ENCODE assay signal across 8 mouse cellular contexts in genomic region chr6:99803983-99804904, GRCm38 (mm10).
DNase-seq lines count a peak whose midpoint lies in the region; ATAC-seq and TF ChIP-seq lines count a peak whose summit lies in the region.

No protein-coding gene starts in this region.

- no peaks in the 10 kb centered on the region for H3K4me1 ChIP-seq in hindbrain, postnatal 0 days (ENCODE audit: insufficient read depth, low read length)
- peaks cover 19% of the 10 kb centered on the region for H3K4me1 ChIP-seq in megakaryocyte, embryonic 14.5 days

- ATAC-seq in hindbrain, postnatal 0 days: peak; percentile 86

- 21% methylated on average over 25 of the region's 25 CpGs for WGBS in hindbrain, postnatal 0 days

- H3K27me3 ChIP-seq in hindbrain, postnatal 0 days (ENCODE audit: insufficient read depth, low read length): no peaks in the 10 kb centered on the region
- peaks cover 9% of the 10 kb centered on the region for H3K27me3 ChIP-seq in megakaryocyte, embryonic 14.5 days (replicated peaks)

- H3K36me3 ChIP-seq in hindbrain, postnatal 0 days (ENCODE audit: insufficient read depth, low read length): no peaks in the 10 kb centered on the region
- no peaks in the 10 kb centered on the region for H3K36me3 ChIP-seq in megakaryocyte, embryonic 14.5 days (replicated peaks; ENCODE audit: low read length)

- H3K4me3 ChIP-seq in gastrocnemius, adult 2 months: no peak overlapping the region
- H3K4me3 ChIP-seq in hindbrain, postnatal 0 days (ENCODE audit: low read length): peak overlapping the region; percentile 17; the same call in 1 of the 2 replicates
- peak overlapping the region; percentile 77 for H3K4me3 ChIP-seq in megakaryocyte, embryonic 14.5 days (replicated peaks)

- peak overlapping the region; percentile 49 for H3K4me2 ChIP-seq in hindbrain, postnatal 0 days (ENCODE audit: low read depth, low read length)

- H3K9ac ChIP-seq in hindbrain, postnatal 0 days (replicated peaks; ENCODE audit: low read length): 0 out of 2 replicates have a peak overlapping the region, but pooled peaks have one; percentile 30

- intact Hi-C loops in gastrocnemius, adult 2 months (cut with DNase I): loop anchor here (5.0 to 10.0 kb wide), 3 partner anchors 731 to 841 kb away; no protein-coding TSS in a partner anchor

- no peaks in the 10 kb centered on the region for H3K9me3 ChIP-seq in hindbrain, postnatal 0 days (ENCODE audit: low read length)
- H3K9me3 ChIP-seq in megakaryocyte, embryonic 14.5 days: peaks cover 11% of the 10 kb centered on the region

- DNase-seq in WW6 (ENCODE audit: low read depth, low spot score): peak; percentile 70
- peak; percentile 97 to 99 for DNase-seq in cerebellum, postnatal 4 days (ENCODE audit: low spot score in 2 of 2)
- DNase-seq in gastrocnemius, adult 2 months: peak; percentile 87
- DNase-seq in hindbrain, postnatal 0 days (ENCODE audit: low spot score): peak; percentile 94
- peak; percentile 91 to 98 for DNase-seq in left cerebral cortex, adult 18-20 months (ENCODE audit: low spot score in 2 of 2)
- DNase-seq in right cerebral cortex, postnatal 14 days: peak; percentile 94
- DNase-seq in urinary bladder, postnatal 36 days (ENCODE audit: low spot score in 2 of 2): peak; percentile 88 to 90

- no peak overlapping the region for H3K27ac ChIP-seq in gastrocnemius, adult 2 months
- no peak overlapping the region for H3K27ac ChIP-seq in hindbrain, postnatal 0 days

- no peak; the same call in none of the 2 replicates for TF ChIP-seq CTCF in gastrocnemius, adult 2 months (IDR thresholded peaks at IDR 0.05)
- peak; percentile 100 for TF ChIP-seq CTCF in hindbrain, postnatal 0 days (IDR thresholded peaks at IDR 0.05; ENCODE audit: low read depth)
